Mouse (Mus musculus) cortical plate, adult 2 months (tissue): ENCODE measurements around the gene Gm20498.

Experiments used
- CTCF ChIP-seq: fragments of 200-500 bp; IDR thresholded peaks from 2 replicates; pipeline ENCODE4 v1.5.1; 2011; ENCODE audit warnings: mild to moderate bottlenecking, control low read depth, low read length; ENCODE audit not compliant: insufficient read depth; ENCODE audit errors: extremely low read depth
- POLR2A ChIP-seq: fragments of 200-500 bp; IDR thresholded peaks from 2 replicates; pipeline ENCODE4 v1.6.1; 2011; ENCODE audit warnings: mild to moderate bottlenecking, low read length, control low read depth; ENCODE audit not compliant: insufficient read depth; ENCODE audit errors: extremely low read depth

DNA sequence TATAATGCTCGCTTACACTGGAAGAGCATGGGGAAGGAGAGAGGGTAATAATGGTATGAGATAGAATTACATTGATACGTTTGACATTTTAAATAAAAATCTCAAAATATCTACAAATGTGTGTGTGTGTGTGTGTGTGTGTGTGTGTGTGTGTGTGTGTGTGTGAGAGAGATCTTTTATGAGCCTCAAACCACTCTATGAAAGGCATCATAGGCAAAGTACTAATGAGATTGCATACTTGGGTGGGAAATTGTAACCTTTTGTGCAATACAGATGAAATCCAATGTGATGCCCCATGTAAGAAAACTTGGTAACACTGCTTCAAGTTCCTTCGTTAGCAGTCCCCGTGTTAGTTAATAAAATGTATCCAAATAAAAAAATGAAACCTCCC lies 319 bp upstream of the Gm20498 start:
- no peak for TF ChIP-seq POLR2A
- no peak for TF ChIP-seq CTCF
